ENCODE assay signal across 12 mouse cellular contexts in the genomic region with DNA sequence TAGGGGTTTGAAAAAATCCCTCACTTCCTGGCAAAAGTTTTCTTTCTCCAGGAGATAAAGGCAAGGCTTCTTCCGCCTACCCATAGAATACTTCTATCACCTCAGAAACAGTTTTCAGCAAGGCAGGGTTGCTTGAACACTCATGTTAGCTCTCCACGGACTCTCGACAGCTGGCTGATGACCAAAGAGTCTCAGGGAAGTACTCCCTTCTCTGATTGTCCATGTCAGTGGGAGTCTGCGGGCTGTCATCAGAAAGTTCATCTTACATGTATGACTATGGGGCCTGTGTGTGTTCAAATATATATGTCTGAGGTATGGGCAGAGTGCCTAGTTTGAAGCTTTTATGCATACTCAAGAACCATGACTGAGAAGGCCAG.
DNase-seq lines count a peak whose midpoint lies in the region; ATAC-seq and TF ChIP-seq lines count a peak whose summit lies in the region.
"Had no signal": no experiment of that assay in that cellular context is flagged by ENCODE, and none has a peak within 500 bp of the region (broad histone marks: within the 10 kb centered on the region; RNA-seq: fewer than 3 reads in every experiment).

No protein-coding gene starts in this region.

- no peak overlapping the region for H3K4me3 ChIP-seq in kidney, embryonic 15.5 days (replicated peaks)
- H3K4me3 ChIP-seq in midbrain, postnatal 0 days (ENCODE audit: low read depth, low read length) = no peak overlapping the region
- H3K4me3 ChIP-seq in midbrain, embryonic 13.5 days (replicated peaks) = no peak overlapping the region

- 0 out of 2 replicates have a peak, but pooled peaks have one; percentile 16 for ATAC-seq in frontal cortex, adult (ENCODE audit: low TSS enrichment)
- no peak for ATAC-seq in kidney, embryonic 15.5 days (replicated peaks; ENCODE audit: low FRiP score)
- no peak for ATAC-seq in midbrain, postnatal 0 days (ENCODE audit: low FRiP score)
- ATAC-seq in midbrain, embryonic 13.5 days = no peak
- ATAC-seq: intestine, embryonic 16.5 days; midbrain, embryonic 16.5 days had no signal

- no peak for TF ChIP-seq CTCF in midbrain, postnatal 0 days (IDR thresholded peaks at IDR 0.05)

- WGBS in kidney, embryonic 15.5 days = 70% methylated on average over 4 of the region's 4 CpGs
- WGBS in midbrain, postnatal 0 days = 92% methylated on average over 4 of the region's 4 CpGs
- WGBS in midbrain, embryonic 13.5 days = 89% methylated on average over 4 of the region's 4 CpGs

- no peaks in the 10 kb centered on the region for H3K36me3 ChIP-seq in kidney, embryonic 15.5 days
- no peaks in the 10 kb centered on the region for H3K36me3 ChIP-seq in midbrain, postnatal 0 days (ENCODE audit: insufficient read depth, low read length)
- no peaks in the 10 kb centered on the region for H3K36me3 ChIP-seq in midbrain, embryonic 13.5 days

- no peak overlapping the region for H3K4me2 ChIP-seq in kidney, embryonic 15.5 days
- no peak overlapping the region for H3K4me2 ChIP-seq in midbrain, postnatal 0 days (ENCODE audit: low read depth, low read length, poor library complexity, severe bottlenecking)
- H3K4me2 ChIP-seq in midbrain, embryonic 13.5 days (replicated peaks) = no peak overlapping the region

- peaks cover 5% of the 10 kb centered on the region; the same call in 1 of the 2 replicates for H3K4me1 ChIP-seq in kidney, embryonic 15.5 days
- H3K4me1 ChIP-seq in midbrain, postnatal 0 days (ENCODE audit: insufficient read depth, low read length) = no peaks in the 10 kb centered on the region
- no peaks in the 10 kb centered on the region for H3K4me1 ChIP-seq in midbrain, embryonic 13.5 days (replicated peaks)

- H3K9ac ChIP-seq in kidney, embryonic 15.5 days = no peak overlapping the region
- no peak overlapping the region for H3K9ac ChIP-seq in midbrain, postnatal 0 days (replicated peaks; ENCODE audit: low read length, poor library complexity, severe bottlenecking)
- H3K9ac ChIP-seq in midbrain, embryonic 13.5 days (replicated peaks) = no peak overlapping the region

- no peak for DNase-seq in frontal cortex, adult 2 months (ENCODE audit: extremely low spot score in 1 of 2, low spot score in 1 of 2)
- no peak for DNase-seq in kidney, postnatal 25 days
- DNase-seq in midbrain, postnatal 0 days (ENCODE audit: low spot score) = peak; percentile 10
- DNase-seq in lung, postnatal 14 days = peak; percentile 31
- DNase-seq in yolk sac, embryonic 10.5 days (ENCODE audit: low spot score) = no peak
- DNase-seq: adrenal gland, postnatal 14 days; liver had no signal

- H3K27ac ChIP-seq in kidney, embryonic 15.5 days = peak overlapping the region; percentile 56
- H3K27ac ChIP-seq in midbrain, postnatal 0 days (ENCODE audit: low read depth, low read length) = no peak overlapping the region
- H3K27ac ChIP-seq in midbrain, embryonic 13.5 days = no peak overlapping the region

- no peaks in the 10 kb centered on the region for H3K9me3 ChIP-seq in kidney, embryonic 15.5 days (replicated peaks)
- H3K9me3 ChIP-seq in midbrain, postnatal 0 days (ENCODE audit: low read length) = no peaks in the 10 kb centered on the region
- no peaks in the 10 kb centered on the region for H3K9me3 ChIP-seq in midbrain, embryonic 13.5 days

- no peaks in the 10 kb centered on the region for H3K27me3 ChIP-seq in kidney, embryonic 15.5 days
- no peaks in the 10 kb centered on the region for H3K27me3 ChIP-seq in midbrain, postnatal 0 days (ENCODE audit: insufficient read depth, low read length)
- H3K27me3 ChIP-seq in midbrain, embryonic 13.5 days = no peaks in the 10 kb centered on the region

Comparison
In these comparisons a context has a peak if more than half of its experiments do, and no peak if none do; other contexts are left out.
1. DNase-seq: peak in midbrain, postnatal 0 days (single experiment) and lung, postnatal 14 days (single experiment); none in frontal cortex, adult 2 months (0 of 2), kidney, postnatal 25 days (0 of 2) and yolk sac, embryonic 10.5 days (single experiment).